Mouse (Mus musculus): Measurements from ENCODE around the gene Cfap43. TPM values are rescaled to one million over a fixed set of nuclear protein-coding genes. Genes with fewer than 3 reads are reported as not detected.
A peak's percentile ranks its signal among the peaks of the same experiment; 100 is the strongest.
"Not testable (repeated sequence)": the region's sequence is repeated elsewhere in the genome, so short reads cannot be mapped to it uniquely, and the experiment has no call there.

The Cfap43 gene
- total RNA-seq, 2 experiments from 2014 or later, result not detected

GRCm38 (mm10) chr19:47853053-47853452 lies 66.0 kb downstream of the Cfap43 start:
- DNase-seq, result no peak

GRCm38 (mm10) chr19:47852131-47852530 lies 67.0 kb downstream of the Cfap43 start:
- not testable (repeated sequence) for DNase-seq

- no peak for DNase-seq
These were observed 69.4 kb downstream of the Cfap43 start for GRCm38 (mm10) chr19:47849735-47850134.

GRCm38 (mm10) chr19:47841234-47841633 lies 77.9 kb downstream of the Cfap43 start:
- DNase-seq, result not testable (repeated sequence)

DNA sequence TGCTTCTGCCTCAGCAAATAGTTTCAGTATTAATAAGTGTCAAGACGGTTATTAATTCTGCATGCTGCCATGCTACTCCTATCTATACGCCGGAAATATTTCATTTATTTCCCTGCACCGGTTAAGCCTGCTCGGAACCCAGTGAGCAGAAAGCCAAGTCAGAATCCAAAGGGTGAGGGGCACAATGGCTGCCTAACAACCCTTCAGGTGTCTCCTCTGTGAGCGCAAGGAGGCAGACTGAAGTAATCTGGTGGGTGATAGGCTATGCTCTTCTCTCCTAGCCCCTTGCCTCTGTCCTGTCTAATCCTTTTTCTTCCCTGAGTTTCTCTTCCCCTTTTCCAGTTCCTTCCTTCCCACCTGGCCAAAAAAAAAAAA lies 81.6 kb downstream of the Cfap43 start:
- no peak for DNase-seq

DNA sequence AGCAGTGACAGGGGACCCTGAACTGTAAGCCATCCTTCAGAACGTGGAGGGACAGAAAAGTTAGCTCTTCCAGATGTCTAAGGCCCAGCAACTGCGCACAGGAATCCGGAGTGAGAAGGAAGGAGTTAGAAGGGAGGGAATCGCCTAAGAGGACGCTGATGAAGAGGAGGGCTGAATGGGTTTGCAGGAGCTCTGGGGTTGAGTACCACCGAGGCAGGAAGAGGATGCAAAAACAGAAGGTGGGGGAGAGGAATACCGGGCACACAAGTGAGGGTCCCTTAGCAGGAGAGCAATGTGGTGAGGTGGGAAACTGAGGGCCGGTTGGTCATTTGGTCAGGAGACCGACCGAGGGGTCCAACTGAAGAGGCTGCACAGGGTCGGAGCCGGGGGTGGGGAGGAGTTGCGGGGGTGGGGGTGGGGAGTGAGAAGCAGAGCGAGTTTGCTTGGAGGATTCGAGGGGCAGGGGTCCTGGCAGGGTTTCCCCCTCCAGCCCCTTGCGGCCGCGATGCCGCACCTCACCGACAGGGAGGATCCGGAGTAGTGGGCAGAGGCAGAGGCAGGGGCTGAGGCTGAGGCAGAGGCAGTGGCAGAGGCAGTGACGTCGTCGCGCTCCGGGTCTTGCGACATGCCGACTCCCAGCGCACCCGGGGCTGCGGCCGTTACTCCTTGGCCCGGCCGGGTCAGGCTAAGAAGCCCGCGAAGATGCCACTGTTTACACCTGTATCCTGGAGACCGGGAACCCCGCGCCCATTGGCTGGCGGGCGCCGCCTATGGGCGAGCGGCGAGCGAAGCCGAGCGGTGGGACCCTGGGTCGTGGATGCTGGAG lies 82.2 kb downstream of the Cfap43 start:
- DNase-seq, result peak; percentile 53

DNA sequence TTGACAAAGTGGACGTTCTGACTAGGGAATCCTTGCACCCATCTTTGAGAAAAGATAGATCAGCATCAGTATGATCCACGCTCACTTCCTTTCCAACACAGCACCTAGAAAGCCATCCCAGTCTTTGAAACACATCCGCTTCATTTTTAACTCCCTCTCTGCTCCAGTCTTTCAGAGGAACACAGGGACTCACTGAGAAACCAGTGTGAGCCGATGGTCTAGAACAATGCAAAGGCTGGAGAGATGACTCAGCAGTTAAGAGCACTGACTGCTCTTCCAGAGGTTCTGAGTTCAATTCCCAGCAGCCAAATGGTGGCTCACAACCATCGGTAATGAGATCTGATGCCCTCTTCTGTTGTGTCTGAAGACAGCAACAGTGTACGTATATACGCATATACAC lies 83.3 kb downstream of the Cfap43 start:
- no peak for DNase-seq

DNA sequence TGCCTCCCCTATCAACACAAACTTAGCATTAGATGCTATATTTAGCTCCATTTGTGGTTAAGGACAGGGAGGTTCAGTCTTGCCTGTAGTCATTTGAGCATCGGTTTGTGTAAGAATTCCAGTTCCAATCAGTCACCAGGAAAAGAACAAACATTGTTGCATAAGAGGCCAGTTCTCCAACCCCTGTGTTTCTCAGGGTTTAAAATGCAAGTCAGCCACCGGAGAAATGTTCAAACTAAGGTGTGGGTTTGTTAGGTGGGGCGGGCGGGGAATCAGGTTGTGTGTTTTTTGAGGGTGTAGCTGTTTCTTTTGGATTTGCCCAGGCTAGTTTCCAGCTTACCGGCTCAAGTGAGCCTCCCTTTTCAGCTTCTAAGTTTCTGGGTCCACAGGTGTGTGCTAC lies 84.5 kb downstream of the Cfap43 start:
- DNase-seq, result no peak

GRCm38 (mm10) chr19:47832316-47832715 lies 86.8 kb downstream of the Cfap43 start:
- DNase-seq, result no peak

GRCm38 (mm10) chr19:47831111-47831510 lies 88.0 kb downstream of the Cfap43 start:
- DNase-seq, result no peak

DNA sequence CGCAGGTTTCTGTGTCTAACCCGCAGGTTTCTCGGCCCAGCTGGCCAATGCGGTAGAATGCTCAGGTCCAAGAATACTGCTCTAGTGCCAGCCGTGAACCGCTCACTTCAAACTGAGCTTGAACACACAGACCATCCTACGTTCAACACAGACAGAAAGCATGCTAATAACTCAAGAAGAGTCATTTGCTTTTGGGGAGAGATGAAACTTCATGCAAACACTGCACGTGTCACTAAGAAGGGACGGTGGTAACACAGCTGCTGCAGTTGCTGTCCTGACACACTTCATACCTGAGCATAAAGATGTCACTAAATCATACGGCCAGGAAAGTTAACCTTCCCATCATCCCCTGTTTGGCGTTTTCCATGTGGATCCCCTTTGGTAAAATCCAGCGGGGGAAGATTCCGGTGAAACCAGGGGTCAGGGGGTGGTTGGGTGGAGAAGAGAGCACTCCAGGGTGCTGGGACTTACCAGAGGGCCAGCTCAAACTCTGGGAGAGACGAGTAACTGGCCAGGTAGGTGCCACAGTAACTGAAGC lies 89.1 kb downstream of the Cfap43 start:
- DNase-seq, result no peak

DNA sequence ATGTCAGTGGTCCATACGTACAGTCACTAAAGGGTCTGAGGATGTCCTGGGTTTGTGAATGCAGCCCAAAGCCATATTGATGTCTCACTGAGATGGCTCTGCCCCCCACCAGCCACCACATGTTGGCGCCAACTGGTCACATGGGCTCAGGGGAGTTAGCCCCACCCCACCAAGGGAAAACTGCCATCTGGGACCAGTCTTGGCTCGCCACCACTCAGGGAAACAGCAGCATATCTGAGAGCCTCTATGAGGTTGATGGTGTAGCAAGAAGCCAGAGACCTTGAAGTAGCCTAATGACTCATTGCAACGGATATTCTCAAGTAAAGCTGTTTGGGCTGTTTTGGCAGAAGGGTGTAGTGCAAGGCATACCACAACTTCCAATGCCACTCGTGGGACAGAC lies 95.1 kb downstream of the Cfap43 start:
- no peak for DNase-seq

DNA sequence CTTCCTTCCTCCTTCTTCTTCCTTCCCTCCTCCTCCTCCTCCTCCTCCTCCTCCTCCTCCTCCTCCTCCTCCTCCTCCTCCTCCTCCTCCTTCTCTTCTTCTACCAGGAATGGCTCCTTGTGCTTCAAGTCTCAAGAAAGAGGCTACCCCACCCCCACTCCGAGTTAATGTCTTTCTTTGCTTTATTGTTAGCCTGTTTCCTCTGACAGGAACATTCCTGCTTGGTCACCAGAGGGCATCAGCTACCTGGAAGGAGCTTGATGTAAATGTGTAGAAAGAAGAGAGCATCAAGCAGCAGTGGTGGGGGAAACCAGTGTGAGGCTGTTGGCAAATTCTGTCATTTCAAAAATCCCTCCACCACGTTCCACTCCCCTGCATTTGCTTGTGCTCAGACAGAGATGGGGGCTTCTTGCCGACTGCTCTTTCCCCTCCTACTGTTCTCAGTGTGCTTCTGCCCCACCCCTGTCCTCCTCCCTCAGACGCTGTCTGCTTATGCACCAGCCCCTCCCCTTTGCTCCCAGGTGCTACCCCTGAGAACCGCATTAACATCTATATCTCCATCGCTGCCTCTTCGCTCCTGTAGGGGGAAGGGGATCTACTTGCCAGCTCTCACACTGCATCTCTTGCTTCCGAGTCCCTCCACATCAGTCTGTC lies 96.8 kb downstream of the Cfap43 start:
- DNase-seq, result no peak

GRCm38 (mm10) chr19:47821494-47821872 lies 97.6 kb downstream of the Cfap43 start:
- no peak for DNase-seq

DNA sequence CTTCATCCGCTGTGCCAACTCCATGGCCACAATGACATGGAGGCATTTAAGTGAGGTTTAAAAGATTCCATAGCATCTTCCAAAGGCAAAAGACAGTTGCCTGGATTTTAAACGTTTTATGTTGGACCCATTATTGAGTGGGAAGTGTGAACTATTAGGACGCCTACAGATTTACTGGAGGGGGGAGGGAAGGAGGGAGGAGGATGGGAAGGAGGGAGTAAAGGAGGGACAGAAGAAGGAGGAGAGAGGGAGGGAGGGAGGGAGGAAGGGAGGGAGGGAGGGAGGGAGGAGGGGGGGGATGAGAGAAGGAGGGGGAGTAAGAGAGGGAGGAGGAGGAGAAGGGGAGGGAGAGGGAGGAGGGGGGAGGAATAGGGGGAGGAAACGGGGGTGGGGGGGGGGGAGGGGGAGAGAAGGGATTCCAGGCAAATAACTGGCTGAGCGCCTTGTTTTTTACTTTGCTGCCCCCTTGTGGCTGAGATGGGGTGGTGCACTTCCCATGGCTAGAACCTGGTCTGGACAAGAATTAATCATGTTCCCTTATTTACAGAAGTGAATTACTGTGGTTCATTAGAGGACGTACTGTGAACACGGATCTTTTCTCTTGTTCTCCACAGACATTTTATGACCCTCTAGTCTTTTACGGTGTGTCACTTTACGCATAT lies 98.1 kb downstream of the Cfap43 start:
- peak; percentile 52 for DNase-seq

GRCm38 (mm10) chr19:47817692-47818091 lies 101.4 kb downstream of the Cfap43 start:
- DNase-seq, result no peak

GRCm38 (mm10) chr19:47814721-47815120 lies 104.4 kb downstream of the Cfap43 start:
- DNase-seq, result no peak

DNA sequence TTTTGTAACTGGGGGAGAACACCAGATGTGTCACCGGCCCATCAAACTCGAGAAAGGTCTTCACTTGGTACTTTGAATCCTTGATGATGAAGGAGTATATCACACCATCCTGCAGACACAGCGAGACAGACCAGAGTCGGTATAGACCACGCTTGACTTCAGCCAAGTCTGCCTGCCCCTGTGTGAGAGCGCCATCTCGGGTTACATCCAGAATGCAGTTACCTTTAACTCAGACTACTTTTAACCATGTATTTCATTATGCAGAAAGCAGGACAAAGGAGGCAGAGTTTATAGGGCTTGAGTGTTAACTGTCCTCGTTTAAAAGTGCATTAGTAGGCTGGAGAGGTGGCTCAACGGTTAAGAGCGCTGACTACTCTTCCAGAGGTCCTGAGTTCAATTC lies 107.0 kb downstream of the Cfap43 start:
- no peak for DNase-seq

DNA sequence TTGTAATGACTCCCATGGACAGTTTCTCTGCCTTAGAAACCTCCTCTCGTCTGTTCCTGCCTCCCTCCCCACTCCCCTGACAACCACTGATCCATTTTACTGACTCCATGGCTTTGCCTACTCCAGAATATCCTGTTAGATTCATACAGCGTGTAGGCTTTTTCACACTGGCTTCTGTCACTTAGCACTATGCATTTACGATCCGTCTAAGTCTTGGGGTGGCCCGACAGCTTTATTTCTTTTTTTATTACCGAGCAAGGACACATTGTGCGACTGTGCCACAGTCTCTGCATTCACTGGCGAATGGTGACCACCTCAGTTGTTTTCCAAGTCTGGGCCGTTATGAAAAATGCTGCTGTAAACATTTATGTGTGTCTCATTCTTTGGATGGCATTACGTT lies 120.5 kb downstream of the Cfap43 start:
- DNase-seq, result no peak

DNA sequence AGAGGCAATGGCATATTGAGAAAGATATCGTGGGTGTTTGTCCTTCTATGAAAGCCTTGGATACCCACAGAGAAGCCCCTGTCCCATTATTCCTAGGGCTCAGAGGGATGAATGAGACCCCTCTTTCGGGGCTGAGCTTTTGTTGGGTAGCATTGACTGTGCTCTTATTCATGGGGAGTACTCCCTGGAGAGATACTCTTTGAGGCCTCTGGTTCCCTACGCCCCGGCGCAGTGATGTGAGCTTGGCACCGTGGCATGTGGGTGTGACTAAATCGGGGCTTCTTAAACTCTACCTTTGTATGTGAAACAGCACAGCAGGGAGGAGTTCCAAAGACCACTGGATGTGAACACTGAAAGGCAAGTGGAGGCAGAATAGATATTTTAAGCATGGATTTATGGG lies 122.4 kb downstream of the Cfap43 start:
- no peak for DNase-seq

- peak; percentile 63 for DNase-seq
These were observed 123.9 kb downstream of the Cfap43 start for GRCm38 (mm10) chr19:47795009-47795728.

DNA sequence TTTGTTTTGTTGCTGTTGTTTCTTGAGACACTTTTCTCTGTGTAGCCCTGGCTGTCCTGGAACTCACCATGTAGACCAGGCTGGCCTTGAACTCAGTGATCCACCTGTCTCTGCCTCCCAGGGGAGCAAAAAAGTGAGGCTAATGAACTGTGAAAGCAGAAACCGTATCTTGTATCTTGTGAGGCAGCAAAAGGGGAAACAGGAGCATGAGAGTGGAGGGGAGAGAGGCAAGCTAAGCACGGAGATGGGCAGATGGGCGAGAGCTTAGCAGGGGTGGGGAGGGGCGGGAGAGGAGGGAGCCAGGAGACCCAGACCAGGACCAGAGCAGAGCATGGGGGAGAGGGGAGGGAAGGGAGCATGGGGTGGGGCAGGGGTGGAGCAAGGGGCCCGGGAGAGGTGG lies 124.8 kb downstream of the Cfap43 start:
- no peak for DNase-seq

Measured in gastrocnemius, postnatal 10 days (tissue).